Mouse (Mus musculus): ENCODE measurements around the gene Cela1. TPM values are rescaled to one million over a fixed set of nuclear protein-coding genes. Genes with fewer than 3 reads are reported as not detected.

Gene Cela1
- polyA plus RNA-seq, 1 experiment: 2.4 TPM

- H3K4me1 ChIP-seq (ENCODE audit: control insufficient read depth, insufficient read depth, low read length): no peaks in the 10 kb centered on the region
- no peaks in the 10 kb centered on the region for H3K36me3 ChIP-seq (ENCODE audit: control insufficient read depth, insufficient read depth, low read length, poor library complexity, severe bottlenecking)
- no peaks in the 10 kb centered on the region for H3K27me3 ChIP-seq (ENCODE audit: control insufficient read depth, insufficient read depth, low read length, poor library complexity, severe bottlenecking)
- no peaks in the 10 kb centered on the region for H3K9me3 ChIP-seq (replicated peaks; ENCODE audit: control insufficient read depth, insufficient read depth, low read length, poor library complexity, severe bottlenecking)
- TF ChIP-seq POLR2A (IDR thresholded peaks at IDR 0.05; ENCODE audit: insufficient read depth, low read length) (no peak), CTCF (IDR thresholded peaks at IDR 0.05; ENCODE audit: low read depth, low read length) (no peak), EP300 (IDR thresholded peaks at IDR 0.05; ENCODE audit: insufficient read depth, low read depth, low read length) (no peak)
- peak overlapping the region; percentile 46 for H3K4me3 ChIP-seq (ENCODE audit: low read depth, low read length)
- no peak overlapping the region for H3K9ac ChIP-seq (ENCODE audit: low read depth, poor library complexity, severe bottlenecking)
- H3K27ac ChIP-seq (ENCODE audit: insufficient read depth, low read length): no peak overlapping the region
Observed at GRCm38 (mm10) chr15:100684450-100684849, 3.3 kb downstream of the Cela1 start.

DNA sequence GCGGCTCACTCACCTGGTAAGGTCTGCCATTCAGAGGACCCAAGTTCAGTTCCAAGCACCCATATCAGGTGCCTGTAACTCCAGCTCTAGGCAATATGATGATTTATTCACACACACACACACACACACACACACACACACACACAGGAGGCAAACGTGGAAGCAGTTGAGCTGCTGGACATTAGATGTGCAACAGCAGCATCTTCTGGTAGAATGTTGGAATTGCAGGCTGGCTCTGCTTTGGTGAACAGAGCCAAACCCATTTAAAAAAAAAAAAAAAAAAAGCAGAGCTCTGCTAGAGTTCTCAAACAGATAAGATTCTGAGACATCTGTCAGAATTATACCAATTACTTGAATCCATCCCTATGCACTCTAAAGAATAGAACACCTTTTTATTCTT, 4.7 kb downstream of the Cela1 start:
- Histone ChIP-seq H3K27ac (ENCODE audit: insufficient read depth, low read length) (no peak overlapping the region), H3K9ac (ENCODE audit: low read depth, poor library complexity, severe bottlenecking) (no peak overlapping the region), H3K4me1 (ENCODE audit: control insufficient read depth, insufficient read depth, low read length) (no peaks in the 10 kb centered on the region), H3K27me3 (ENCODE audit: control insufficient read depth, insufficient read depth, low read length, poor library complexity, severe bottlenecking) (no peaks in the 10 kb centered on the region), H3K36me3 (ENCODE audit: control insufficient read depth, insufficient read depth, low read length, poor library complexity, severe bottlenecking) (no peaks in the 10 kb centered on the region), H3K4me3 (ENCODE audit: low read depth, low read length) (no peak overlapping the region), H3K9me3 (replicated peaks; ENCODE audit: control insufficient read depth, insufficient read depth, low read length, poor library complexity, severe bottlenecking) (no peaks in the 10 kb centered on the region)
- TF ChIP-seq CTCF (IDR thresholded peaks at IDR 0.05; ENCODE audit: low read depth, low read length) (peak; percentile 64), EP300 (IDR thresholded peaks at IDR 0.05; ENCODE audit: insufficient read depth, low read depth, low read length) (no peak)

DNA sequence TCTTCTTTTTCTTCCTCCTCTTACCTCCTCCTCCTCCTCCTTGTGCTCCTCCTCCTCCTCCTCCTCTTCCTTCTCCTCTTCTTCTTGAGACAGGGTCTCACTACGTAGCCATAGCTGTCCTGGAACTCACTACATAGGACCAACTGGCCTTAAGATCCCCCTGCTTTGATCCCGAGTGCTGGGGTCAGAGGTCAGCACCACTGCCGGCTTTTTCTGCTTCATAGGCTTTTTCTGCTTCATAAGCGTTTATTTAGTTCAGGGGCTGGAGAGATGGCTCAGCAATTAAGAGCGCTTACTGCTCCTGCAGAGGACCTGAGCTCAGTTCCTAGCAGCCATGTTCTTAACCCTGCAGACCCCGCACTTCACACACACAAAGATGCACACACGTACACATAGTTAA, 6.0 kb downstream of the Cela1 start:
- Histone ChIP-seq H3K36me3 (ENCODE audit: control insufficient read depth, insufficient read depth, low read length, poor library complexity, severe bottlenecking) (no peaks in the 10 kb centered on the region), H3K9ac (ENCODE audit: low read depth, poor library complexity, severe bottlenecking) (no peak overlapping the region), H3K9me3 (replicated peaks; ENCODE audit: control insufficient read depth, insufficient read depth, low read length, poor library complexity, severe bottlenecking) (no peaks in the 10 kb centered on the region), H3K27me3 (ENCODE audit: control insufficient read depth, insufficient read depth, low read length, poor library complexity, severe bottlenecking) (no peaks in the 10 kb centered on the region), H3K4me1 (ENCODE audit: control insufficient read depth, insufficient read depth, low read length) (no peaks in the 10 kb centered on the region), H3K27ac (ENCODE audit: insufficient read depth, low read length) (no peak overlapping the region), H3K4me3 (ENCODE audit: low read depth, low read length) (no peak overlapping the region)
- TF ChIP-seq EP300 (IDR thresholded peaks at IDR 0.05; ENCODE audit: insufficient read depth, low read depth, low read length) (no peak), POLR2A (IDR thresholded peaks at IDR 0.05; ENCODE audit: insufficient read depth, low read length) (no peak), CTCF (IDR thresholded peaks at IDR 0.05; ENCODE audit: low read depth, low read length) (no peak)

DNA sequence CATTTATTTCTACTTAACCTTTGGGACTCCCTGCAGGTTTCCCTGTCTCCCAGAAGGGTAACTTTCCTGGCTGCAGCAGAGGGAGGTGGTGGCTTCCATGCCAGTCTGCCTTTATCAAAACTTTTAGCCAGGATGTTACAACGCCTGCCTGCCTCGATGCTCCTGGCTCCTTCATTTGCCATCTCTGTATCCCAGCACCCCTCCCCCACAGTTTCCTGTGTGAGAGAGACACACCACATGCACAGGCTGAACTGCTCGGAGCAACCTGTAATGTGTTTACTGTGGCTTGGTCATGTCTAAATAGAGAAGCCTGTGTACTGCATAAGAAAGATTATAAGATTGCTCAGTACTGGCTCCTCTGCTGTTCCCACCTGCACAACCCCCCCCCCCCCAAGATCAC, 7.3 kb downstream of the Cela1 start:
- Histone ChIP-seq H3K27me3 (ENCODE audit: control insufficient read depth, insufficient read depth, low read length, poor library complexity, severe bottlenecking) (no peaks in the 10 kb centered on the region), H3K4me3 (ENCODE audit: low read depth, low read length) (no peak overlapping the region), H3K36me3 (ENCODE audit: control insufficient read depth, insufficient read depth, low read length, poor library complexity, severe bottlenecking) (no peaks in the 10 kb centered on the region), H3K9me3 (replicated peaks; ENCODE audit: control insufficient read depth, insufficient read depth, low read length, poor library complexity, severe bottlenecking) (no peaks in the 10 kb centered on the region), H3K4me1 (ENCODE audit: control insufficient read depth, insufficient read depth, low read length) (peaks cover 3% of the 10 kb centered on the region), H3K27ac (ENCODE audit: insufficient read depth, low read length) (no peak overlapping the region), H3K9ac (ENCODE audit: low read depth, poor library complexity, severe bottlenecking) (no peak overlapping the region)
- no peak for TF ChIP-seq CTCF (IDR thresholded peaks at IDR 0.05; ENCODE audit: low read depth, low read length)
- no peak for TF ChIP-seq POLR2A (IDR thresholded peaks at IDR 0.05; ENCODE audit: insufficient read depth, low read length)
- TF ChIP-seq EP300 (IDR thresholded peaks at IDR 0.05; ENCODE audit: insufficient read depth, low read depth, low read length): no peak

- Histone ChIP-seq H3K27me3 (ENCODE audit: control insufficient read depth, insufficient read depth, low read length, poor library complexity, severe bottlenecking) (no peaks in the 10 kb centered on the region), H3K36me3 (ENCODE audit: control insufficient read depth, insufficient read depth, low read length, poor library complexity, severe bottlenecking) (no peaks in the 10 kb centered on the region), H3K9ac (ENCODE audit: low read depth, poor library complexity, severe bottlenecking) (no peak overlapping the region), H3K9me3 (replicated peaks; ENCODE audit: control insufficient read depth, insufficient read depth, low read length, poor library complexity, severe bottlenecking) (no peaks in the 10 kb centered on the region), H3K27ac (ENCODE audit: insufficient read depth, low read length) (no peak overlapping the region), H3K4me3 (ENCODE audit: low read depth, low read length) (no peak overlapping the region), H3K4me1 (ENCODE audit: control insufficient read depth, insufficient read depth, low read length) (peaks cover 3% of the 10 kb centered on the region)
- no peak for TF ChIP-seq EP300 (IDR thresholded peaks at IDR 0.05; ENCODE audit: insufficient read depth, low read depth, low read length)
- TF ChIP-seq CTCF (IDR thresholded peaks at IDR 0.05; ENCODE audit: low read depth, low read length): no peak
- no peak for TF ChIP-seq POLR2A (IDR thresholded peaks at IDR 0.05; ENCODE audit: insufficient read depth, low read length)
Observed at GRCm38 (mm10) chr15:100679005-100679404, 8.7 kb downstream of the Cela1 start.

DNA sequence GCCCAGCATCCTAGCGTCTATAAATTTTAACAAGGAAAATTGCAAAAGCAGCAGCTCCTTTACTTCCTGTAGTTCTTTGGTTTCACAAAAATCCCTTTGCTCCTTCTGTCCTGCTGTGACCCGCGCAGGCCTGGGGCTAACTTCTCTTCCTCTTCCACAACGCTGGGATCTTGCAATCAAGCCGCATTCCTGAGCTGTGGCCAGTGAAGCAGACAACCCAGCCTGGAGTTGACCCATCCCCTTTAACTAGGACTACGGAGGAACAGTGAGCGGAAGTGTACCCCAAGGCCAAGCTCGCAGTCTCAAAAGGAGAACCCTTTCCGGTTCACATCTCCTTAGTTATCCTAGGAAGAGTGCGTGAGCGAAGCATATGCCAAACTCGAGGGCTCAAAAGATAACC, 9.1 kb downstream of the Cela1 start:
- Histone ChIP-seq H3K4me1 (ENCODE audit: control insufficient read depth, insufficient read depth, low read length) (peaks cover 3% of the 10 kb centered on the region), H3K9me3 (replicated peaks; ENCODE audit: control insufficient read depth, insufficient read depth, low read length, poor library complexity, severe bottlenecking) (no peaks in the 10 kb centered on the region), H3K27ac (ENCODE audit: insufficient read depth, low read length) (no peak overlapping the region), H3K9ac (ENCODE audit: low read depth, poor library complexity, severe bottlenecking) (no peak overlapping the region), H3K27me3 (ENCODE audit: control insufficient read depth, insufficient read depth, low read length, poor library complexity, severe bottlenecking) (no peaks in the 10 kb centered on the region), H3K4me3 (ENCODE audit: low read depth, low read length) (no peak overlapping the region), H3K36me3 (ENCODE audit: control insufficient read depth, insufficient read depth, low read length, poor library complexity, severe bottlenecking) (no peaks in the 10 kb centered on the region)
- TF ChIP-seq POLR2A (IDR thresholded peaks at IDR 0.05; ENCODE audit: insufficient read depth, low read length) (no peak), CTCF (IDR thresholded peaks at IDR 0.05; ENCODE audit: low read depth, low read length) (no peak), EP300 (IDR thresholded peaks at IDR 0.05; ENCODE audit: insufficient read depth, low read depth, low read length) (no peak)

Data from ES-Bruce4 (cell line).